ENCODE assay signal across 15 mouse cellular contexts in genomic region chr6:99614566-99615271, GRCm38 (mm10). TPM values are rescaled to one million over a fixed set of nuclear protein-coding genes. Genes with fewer than 3 reads are reported as not detected.
DNase-seq lines count a peak whose midpoint lies in the region; ATAC-seq and TF ChIP-seq lines count a peak whose summit lies in the region.
"Had no signal": no experiment of that assay in that cellular context is flagged by ENCODE, and none has a peak within 500 bp of the region (broad histone marks: within the 10 kb centered on the region; RNA-seq: fewer than 3 reads in every experiment).

No protein-coding gene starts in this region.

- H3K27ac ChIP-seq in left cerebral cortex, adult 2 months: peak overlapping the region; percentile 42; the same call in 1 of the 2 replicates
- peak overlapping the region; percentile 45 for H3K27ac ChIP-seq in ES-Bruce4 (ENCODE audit: insufficient read depth, low read length)
- H3K27ac ChIP-seq in limb, embryonic 10.5 days: peak overlapping the region; percentile 53
- no peak overlapping the region for H3K27ac ChIP-seq in gastrocnemius, adult 2 months
- H3K27ac ChIP-seq: embryonic facial prominence, embryonic 12.5 days; liver, embryonic 13.5 days had no signal

- H3K36me3 ChIP-seq in ES-Bruce4 (ENCODE audit: control insufficient read depth, insufficient read depth, low read length, poor library complexity, severe bottlenecking): no peaks in the 10 kb centered on the region
- H3K36me3 ChIP-seq in limb, embryonic 10.5 days: no peaks in the 10 kb centered on the region
- H3K36me3 ChIP-seq: embryonic facial prominence, embryonic 12.5 days; liver, embryonic 13.5 days had no signal

- H3K4me1 ChIP-seq in ES-Bruce4 (ENCODE audit: control insufficient read depth, insufficient read depth, low read length): peaks cover 3% of the 10 kb centered on the region
- peaks cover 73% of the 10 kb centered on the region for H3K4me1 ChIP-seq in limb, embryonic 10.5 days
- H3K4me1 ChIP-seq: liver, embryonic 13.5 days had no signal

- TF ChIP-seq CTCF in left cerebral cortex, adult 2 months (IDR thresholded peaks at IDR 0.05): no peak
- no peak for TF ChIP-seq CTCF in ES-Bruce4 (IDR thresholded peaks at IDR 0.05; ENCODE audit: low read depth, low read length)
- no peak for TF ChIP-seq CTCF in gastrocnemius, adult 2 months (IDR thresholded peaks at IDR 0.05)

- TF ChIP-seq EP300 in ES-Bruce4 (IDR thresholded peaks at IDR 0.05; ENCODE audit: insufficient read depth, low read depth, low read length): no peak

- no peaks in the 10 kb centered on the region for H3K27me3 ChIP-seq in ES-Bruce4 (ENCODE audit: control insufficient read depth, insufficient read depth, low read length, poor library complexity, severe bottlenecking)
- H3K27me3 ChIP-seq in limb, embryonic 10.5 days (ENCODE audit: low read depth, poor library complexity, severe bottlenecking): peaks cover 6% of the 10 kb centered on the region; the same call in 1 of the 2 replicates
- H3K27me3 ChIP-seq: embryonic facial prominence, embryonic 12.5 days; liver, embryonic 13.5 days had no signal

- TF ChIP-seq POLR2A in ES-Bruce4 (IDR thresholded peaks at IDR 0.05; ENCODE audit: insufficient read depth, low read length): no peak

- ATAC-seq in frontal cortex, adult (ENCODE audit: low TSS enrichment): peak; percentile 47
- ATAC-seq: activated CD4-positive, CD25-positive, alpha-beta regulatory T cell, adult 4 months; forebrain, embryonic 16.5 days; intestine, embryonic 16.5 days had no signal

- intact Hi-C loops in left cerebral cortex, adult 2 months (cut with DNase I): no loop called here
- intact Hi-C loops in gastrocnemius, adult 2 months (cut with DNase I): no loop called here

- no peak overlapping the region for H3K9ac ChIP-seq in ES-Bruce4 (ENCODE audit: low read depth, poor library complexity, severe bottlenecking)
- H3K9ac ChIP-seq: embryonic facial prominence, embryonic 12.5 days; liver, embryonic 13.5 days had no signal

- no peaks in the 10 kb centered on the region for H3K9me3 ChIP-seq in ES-Bruce4 (replicated peaks; ENCODE audit: control insufficient read depth, insufficient read depth, low read length, poor library complexity, severe bottlenecking)
- no peaks in the 10 kb centered on the region for H3K9me3 ChIP-seq in limb, embryonic 10.5 days (replicated peaks)
- H3K9me3 ChIP-seq: embryonic facial prominence, embryonic 12.5 days; liver, embryonic 13.5 days had no signal

- DNase-seq in frontal cortex, postnatal 10 days (ENCODE audit: low spot score in 2 of 2): no peak
- DNase-seq in left cerebral cortex, adult 2 months (ENCODE audit: extremely low spot score in 1 of 2, low spot score in 2 of 2): no peak
- no peak for DNase-seq in left cerebral cortex, adult 8-10 months (ENCODE audit: low spot score in 2 of 2)
- DNase-seq in limb, embryonic 10.5 days (ENCODE audit: low spot score): no peak
- no peak for DNase-seq in gastrocnemius, adult 18-20 months (ENCODE audit: low spot score)
- DNase-seq in gastrocnemius, adult 2 months: no peak
- DNase-seq: cerebellum, adult 8-10 months; liver, embryonic 13.5 days; lung, postnatal 14 days had no signal

- 54% methylated on average over 17 of the region's 17 CpGs for WGBS in limb, embryonic 10.5 days

- H3K4me3 ChIP-seq in left cerebral cortex, adult 2 months: no peak overlapping the region
- H3K4me3 ChIP-seq in ES-Bruce4 (ENCODE audit: low read depth, low read length): no peak overlapping the region
- no peak overlapping the region for H3K4me3 ChIP-seq in limb, embryonic 10.5 days
- H3K4me3 ChIP-seq in gastrocnemius, adult 2 months: no peak overlapping the region
- H3K4me3 ChIP-seq: embryonic facial prominence, embryonic 12.5 days; liver, embryonic 13.5 days had no signal

RNA-seq across cellular contexts. Expression of gene Eif4e3, which starts 51.9 kb away (rescaled TPM):
- 10 to 100 TPM; 18.5 to 20.3 TPM for total RNA-seq in left cerebral cortex, adult 2 months (2021)
- total RNA-seq in left cerebral cortex, adult 8-10 months (2022): 10 to 100 TPM; 19.5 to 21.7 (median 21.2) TPM
- 6.4 and 8.6 TPM in 2 replicates for polyA plus RNA-seq in ES-Bruce4 (2011; ENCODE audit: insufficient read depth, insufficient read length, low read depth, missing spikeins)
- polyA plus RNA-seq in limb, embryonic 10.5 days (2016; fragmentation: Nextera tagmentation; extraction: Ambion mirVana): 11.1 and 14.6 TPM in 2 replicates
- 10 to 100 TPM; 27.4 to 28.5 TPM for total RNA-seq in gastrocnemius, adult 18-20 months (2021)
- 10 to 100 TPM; 23.5 to 29.4 TPM for total RNA-seq in gastrocnemius, adult 2 months (2021)

RNA-seq across cellular contexts. Expression of gene Gm20696, which starts 51.9 kb away (rescaled TPM):
- 1 to 10 TPM; 9.0 to 9.2 TPM for total RNA-seq in left cerebral cortex, adult 2 months (2021)
- 1 to 10 TPM; 7.2 to 9.9 (median 9.3) TPM for total RNA-seq in left cerebral cortex, adult 8-10 months (2022)
- 0.24 TPM in 1 of 2 replicates, not detected in the other for polyA plus RNA-seq in ES-Bruce4 (2011; ENCODE audit: insufficient read depth, insufficient read length, low read depth, missing spikeins)
- 2.4 and 3.2 TPM in 2 replicates for polyA plus RNA-seq in limb, embryonic 10.5 days (2016; fragmentation: Nextera tagmentation; extraction: Ambion mirVana)
- total RNA-seq in gastrocnemius, adult 18-20 months (2021): 1 to 10 TPM; 1.0 to 1.4 TPM
- total RNA-seq in gastrocnemius, adult 2 months (2021): 1 to 10 TPM; 1.2 to 1.3 TPM
